Mouse (Mus musculus) erythroid progenitor cell, adult 5-6 weeks (primary cell): ENCODE results near the gene Vill. TPM values are rescaled to one million over a fixed set of nuclear protein-coding genes. Genes with fewer than 3 reads are reported as not detected.

Experiments used
- ATAC-seq: replicated peaks from 2 replicates; pipeline ENCODE4 v1.8.0; 2016; ENCODE audit warnings: moderate number of reproducible peaks, mild to moderate bottlenecking, moderate TSS enrichment, inconsistent platforms; ENCODE audit not compliant: poor library complexity, low FRiP score, severe bottlenecking
- total RNA-seq, 2 experiments: library from RNA; stranded (forward) in 1 of 2; stranded (reverse) in 1 of 2; fragments of 150-400 nt in 1 of 2; fragments of 186-747, 209-891 nt in 1 of 2; gene quantifications; 2 replicates each; pipeline versions ENCODE4 v1.2.3 to v1.2.4; 2015 to 2017; ENCODE audit warnings: low replicate concordance in 2 of 2

Gene Vill
- total RNA-seq (2015; ENCODE audit: low replicate concordance) (1.8 TPM in 1 of 2 replicates, not detected in the other), total RNA-seq (2017; ENCODE audit: low replicate concordance) (1.9 TPM in 1 of 2 replicates, not detected in the other)

DNA sequence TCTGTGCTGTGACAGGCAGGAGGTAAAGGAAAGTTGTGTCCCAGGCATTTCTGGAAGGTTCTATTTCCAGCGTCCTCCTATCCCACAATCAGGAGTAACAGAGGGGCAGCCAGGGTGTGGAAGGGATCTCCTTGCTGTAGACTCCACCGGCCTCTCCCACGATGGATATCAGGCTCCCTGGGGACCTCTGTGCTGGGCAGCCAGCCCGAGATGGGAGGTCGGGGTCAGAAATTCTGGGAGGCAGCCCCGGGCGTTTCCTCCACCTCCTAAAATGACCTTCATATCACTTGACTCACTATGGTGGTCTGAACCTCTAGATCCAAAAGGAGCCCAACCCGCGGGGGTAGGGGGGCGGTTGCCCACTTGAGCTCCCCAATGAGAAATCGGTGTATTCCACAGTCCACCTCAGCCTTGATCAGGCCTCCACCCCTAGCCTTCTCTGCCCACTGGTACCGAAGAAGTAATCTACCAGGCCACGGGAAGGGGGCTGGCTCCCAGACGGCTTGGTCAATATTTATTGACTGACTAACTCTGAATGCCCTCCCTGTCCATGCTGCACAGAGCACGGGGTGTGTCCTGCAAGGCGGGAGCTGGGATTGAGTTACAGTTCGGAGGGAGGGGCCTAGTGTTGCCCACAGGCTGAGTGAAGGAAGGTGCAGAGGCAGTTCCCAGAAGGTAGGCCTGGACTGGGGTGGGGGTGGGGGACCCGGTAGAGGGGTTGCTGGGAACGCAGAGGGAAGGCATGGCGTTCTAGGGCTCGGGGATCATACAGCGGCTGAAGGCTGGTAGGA, at the start of gene Vill:
Gene Vill (plus strand): TSS at position 625 of the 791 bp plus-strand sequence.
- ATAC-seq = no peak

GRCm38 (mm10) chr9:119003990-119004702, 48.4 kb upstream of the Vill start:
- ATAC-seq = no peak

DNA sequence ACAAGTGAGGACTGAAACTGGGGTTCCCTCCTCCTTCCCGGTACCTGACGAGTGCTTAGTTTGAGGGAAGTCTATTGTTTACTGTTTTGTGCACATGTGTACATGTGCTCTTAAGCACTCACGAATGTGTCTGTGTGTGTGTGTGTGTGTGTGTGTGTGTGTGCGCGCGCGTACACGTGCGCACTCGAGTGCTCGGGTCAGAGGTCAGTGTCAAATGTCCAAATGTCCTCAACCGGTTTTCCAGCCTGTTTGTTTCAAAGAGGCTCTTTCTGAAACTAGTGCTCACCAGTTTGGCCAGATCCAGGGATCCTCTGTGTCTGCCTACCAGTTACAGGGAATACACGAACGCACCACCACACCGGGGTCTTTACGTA, 47.9 kb upstream of the Vill start:
- no peak for ATAC-seq

DNA sequence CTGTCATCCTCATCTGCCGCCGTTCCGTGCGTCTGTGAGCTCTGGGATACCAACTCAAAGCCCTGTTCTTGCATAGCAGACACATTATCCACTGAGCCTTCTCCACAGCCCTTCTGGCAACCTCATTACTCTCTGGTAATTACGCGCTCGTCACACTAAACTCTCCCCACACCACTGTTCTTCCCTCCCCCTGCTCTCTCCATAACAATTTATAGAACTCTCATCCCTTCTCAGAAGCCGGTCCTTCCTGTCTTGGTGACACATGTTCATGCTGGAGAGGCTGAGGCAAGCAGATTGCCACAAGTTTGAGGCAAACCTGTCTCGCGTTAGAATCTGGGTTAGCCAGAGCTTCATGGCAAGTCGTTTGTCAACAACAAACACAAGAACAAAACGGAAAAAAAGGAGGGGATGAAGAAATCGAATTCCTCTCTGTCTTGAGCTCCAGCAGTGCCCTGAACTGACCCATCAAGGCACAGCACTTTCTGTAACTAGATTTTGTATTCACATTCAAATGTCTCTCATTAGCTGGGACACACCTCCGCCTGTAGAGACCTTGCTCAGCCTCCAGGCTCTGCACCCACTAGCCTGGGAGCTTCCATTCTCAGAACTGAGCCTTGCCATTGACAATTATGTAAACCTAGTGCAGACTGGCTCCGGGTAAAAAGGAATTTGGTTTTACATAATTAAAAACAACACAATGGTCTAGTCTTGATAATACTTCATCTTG, 47.1 kb upstream of the Vill start:
- ATAC-seq = no peak

DNA sequence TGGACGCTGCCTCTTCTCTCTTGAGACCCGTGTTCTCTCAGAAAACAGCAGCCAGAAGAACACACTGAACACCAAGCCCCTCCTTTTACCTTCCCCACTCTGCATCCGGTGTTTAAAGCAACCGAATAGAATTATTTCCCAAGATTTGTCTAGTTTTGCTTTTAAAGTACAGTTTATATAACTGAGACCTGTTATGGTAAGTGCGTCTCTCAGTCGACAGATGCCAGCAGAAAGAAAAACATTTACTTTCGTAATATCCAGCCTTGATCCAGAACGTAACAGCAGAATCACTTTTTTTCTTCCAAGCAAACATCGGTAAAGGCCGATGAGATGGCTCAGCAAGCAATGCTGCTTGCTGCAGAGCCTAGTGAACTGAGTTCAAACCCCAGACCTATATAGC, 45.3 kb upstream of the Vill start:
- ATAC-seq = no peak

GRCm38 (mm10) chr9:119008871-119009270, 43.7 kb upstream of the Vill start:
- no peak for ATAC-seq

DNA sequence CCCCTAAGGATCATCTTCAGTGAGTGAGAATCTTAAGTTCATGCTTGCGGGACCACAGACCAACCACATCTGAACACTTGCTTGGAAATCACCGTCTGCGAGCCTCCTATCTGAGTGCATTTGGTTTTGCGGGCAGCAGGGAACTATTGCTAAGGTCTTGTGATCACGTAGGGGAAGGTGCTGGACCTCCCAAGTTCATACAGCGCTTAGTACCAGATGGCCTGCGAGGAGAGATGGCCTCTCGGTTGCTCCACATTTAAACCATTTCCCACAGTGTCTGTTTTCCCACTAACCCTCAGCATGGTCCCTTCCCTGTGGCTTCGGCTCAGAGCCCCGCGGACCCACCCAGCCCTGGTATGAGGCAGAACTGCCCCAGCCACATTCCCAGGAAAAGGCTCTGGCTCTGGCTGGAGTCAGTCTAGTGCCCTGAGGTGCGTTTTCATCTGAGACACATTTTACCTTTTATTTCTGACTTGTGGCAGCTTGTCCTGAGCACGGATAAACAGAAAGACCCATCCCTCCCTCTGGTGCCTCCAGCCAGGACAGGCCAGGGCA, 42.3 kb upstream of the Vill start:
- ATAC-seq = no peak

- no peak for ATAC-seq
Measured at GRCm38 (mm10) chr9:119016785-119017507, 35.6 kb upstream of the Vill start.

GRCm38 (mm10) chr9:119021731-119022130, 30.8 kb upstream of the Vill start:
- no peak for ATAC-seq

DNA sequence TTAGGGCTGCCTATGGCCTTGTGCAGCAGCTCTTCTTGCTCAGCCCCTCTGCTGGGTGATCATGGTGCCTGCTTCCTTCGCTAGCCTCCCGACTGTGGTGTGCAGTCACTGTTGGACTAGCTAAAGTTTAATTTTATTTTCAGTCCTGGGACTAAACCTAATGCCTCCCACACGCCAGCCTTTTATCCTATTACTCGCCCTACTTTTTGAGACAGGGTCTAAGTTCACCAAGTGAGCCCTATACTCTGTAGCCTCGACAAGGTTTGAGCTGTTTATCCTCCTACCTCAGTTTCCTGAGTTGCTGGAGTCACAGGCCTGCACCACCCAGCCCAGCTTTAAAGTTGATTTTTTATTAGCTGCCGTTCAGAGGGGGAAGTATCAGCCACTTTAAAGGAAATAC, 27.3 kb upstream of the Vill start:
- no peak for ATAC-seq

DNA sequence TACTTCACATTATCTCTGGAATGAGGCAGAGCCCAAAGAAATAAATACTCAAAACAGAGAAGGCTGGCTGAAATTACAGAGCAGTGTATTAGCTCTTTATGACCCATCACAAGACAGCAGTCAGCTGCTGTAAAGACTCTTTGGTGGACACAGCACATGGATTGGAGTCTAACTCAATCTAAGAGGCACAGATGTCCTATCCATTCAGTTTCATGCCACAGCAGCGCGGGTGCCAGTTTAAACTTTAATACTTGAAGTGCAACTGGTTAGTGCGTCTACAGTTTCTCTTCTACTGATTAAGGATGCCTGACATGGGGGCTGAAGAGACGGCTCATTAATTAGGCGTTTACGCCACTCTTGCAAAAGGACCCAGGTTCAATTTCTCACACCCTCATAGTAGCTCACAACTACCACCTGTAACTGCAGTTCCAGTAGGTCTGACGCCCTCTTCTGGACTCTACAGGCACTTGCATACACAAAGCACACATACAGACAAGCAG, 26.7 kb upstream of the Vill start:
- no peak for ATAC-seq

GRCm38 (mm10) chr9:119027337-119027736, 25.2 kb upstream of the Vill start:
- ATAC-seq = no peak

DNA sequence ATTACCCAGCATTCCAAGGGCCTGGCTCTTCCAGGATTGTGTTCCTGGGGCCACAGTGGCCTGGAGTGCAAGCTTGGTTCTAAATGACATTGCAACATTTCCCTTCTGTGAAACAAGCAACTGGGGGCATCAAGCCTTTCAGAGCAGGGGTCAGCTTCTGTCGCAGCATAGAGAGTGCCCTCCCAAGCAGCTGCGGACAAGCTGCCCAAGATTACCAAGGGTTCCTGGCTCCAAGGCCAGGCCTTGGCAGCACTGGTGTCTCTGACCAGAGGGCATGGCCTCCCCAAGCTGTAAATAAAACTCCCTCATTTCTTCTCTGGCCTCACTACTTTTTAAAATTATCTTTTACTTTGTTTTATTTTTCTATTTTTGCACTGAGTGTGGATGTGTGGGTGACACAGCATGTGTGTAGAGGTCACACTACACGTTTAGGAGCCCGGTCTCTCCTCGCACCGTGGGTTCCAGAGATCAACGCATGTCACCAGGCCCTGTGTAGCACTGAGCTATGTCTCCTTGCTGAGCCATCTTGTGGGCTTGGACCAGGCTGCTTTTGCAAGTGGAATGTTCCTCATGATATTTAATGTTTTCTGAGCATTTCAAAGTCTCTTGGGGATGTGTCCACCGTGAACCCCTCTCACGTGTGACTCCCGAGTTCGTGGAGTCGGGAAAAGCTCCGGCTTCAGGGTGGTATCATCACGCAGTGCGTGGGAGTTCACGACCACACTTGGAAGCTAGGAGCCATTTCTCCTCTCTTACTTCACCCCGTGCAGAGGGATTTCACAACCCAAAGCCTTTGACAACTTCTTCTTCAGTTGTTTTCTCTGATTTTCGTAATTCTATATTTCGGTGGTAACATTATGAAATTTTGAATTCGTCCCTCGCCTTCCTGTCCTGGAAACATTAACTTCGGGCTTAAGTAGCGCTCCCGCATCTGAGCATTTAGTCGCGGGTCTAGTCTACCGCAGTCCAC, 24.1 kb upstream of the Vill start:
- ATAC-seq = no peak

GRCm38 (mm10) chr9:119029568-119029967, 23.0 kb upstream of the Vill start:
- no peak for ATAC-seq

DNA sequence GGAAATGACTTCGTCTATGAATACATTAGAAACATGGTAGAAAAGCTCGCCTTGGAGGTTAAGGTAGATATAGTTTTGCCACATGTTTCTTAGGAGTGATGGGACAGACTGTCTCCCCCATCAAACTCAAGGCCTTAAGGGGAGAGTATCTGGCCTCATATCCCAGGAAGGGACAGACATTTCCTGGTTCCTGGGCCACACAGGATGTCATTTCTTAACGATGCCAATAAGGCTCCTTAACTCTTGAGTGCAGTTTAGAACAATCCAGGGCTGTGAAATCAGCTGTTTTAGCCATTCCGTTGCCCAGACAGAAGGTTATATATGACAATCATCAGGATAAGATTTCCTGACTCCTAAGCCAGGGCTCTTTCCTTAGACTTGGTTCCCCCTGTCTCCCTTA, 21.5 kb upstream of the Vill start:
- no peak for ATAC-seq

DNA sequence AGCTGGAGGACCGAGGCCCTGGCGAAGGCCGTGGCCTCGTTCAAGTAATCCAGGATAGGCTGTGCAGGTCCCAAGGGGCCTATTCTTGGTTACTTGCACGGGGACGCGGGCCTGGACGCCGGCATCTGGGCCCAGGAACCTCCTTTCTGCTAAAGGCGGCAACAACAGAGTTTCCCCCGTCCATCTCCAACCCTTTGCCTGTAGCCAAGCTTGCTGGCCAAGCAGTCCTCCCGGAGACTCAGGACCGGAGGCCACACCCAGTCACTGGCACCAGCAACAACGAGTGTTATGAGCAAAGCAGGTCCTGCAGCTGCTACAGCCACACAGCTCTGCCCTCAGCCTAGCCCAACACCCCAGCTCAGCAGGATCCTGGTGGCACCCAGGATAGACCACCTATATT, 20.8 kb upstream of the Vill start:
- no peak for ATAC-seq

DNA sequence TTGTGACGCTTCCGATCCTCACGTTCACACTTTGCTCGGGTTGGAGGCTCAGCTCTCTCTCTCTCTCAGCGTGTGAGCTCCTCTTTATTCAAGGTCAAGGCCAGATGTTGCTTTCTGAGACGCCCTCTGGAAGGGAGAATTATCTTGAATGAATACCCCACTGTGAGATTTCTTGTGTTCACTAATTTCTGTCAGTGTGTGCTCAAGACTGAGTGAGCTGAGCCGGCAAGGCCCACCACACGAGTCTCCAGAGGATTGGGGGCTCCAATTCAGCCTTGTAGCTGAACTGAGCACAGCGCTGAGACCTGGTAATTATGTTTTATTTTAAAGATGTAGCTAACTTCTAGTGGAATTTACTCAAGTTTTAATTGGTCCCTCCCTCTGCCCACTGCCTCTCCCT, 20.0 kb upstream of the Vill start:
- no peak for ATAC-seq

DNA sequence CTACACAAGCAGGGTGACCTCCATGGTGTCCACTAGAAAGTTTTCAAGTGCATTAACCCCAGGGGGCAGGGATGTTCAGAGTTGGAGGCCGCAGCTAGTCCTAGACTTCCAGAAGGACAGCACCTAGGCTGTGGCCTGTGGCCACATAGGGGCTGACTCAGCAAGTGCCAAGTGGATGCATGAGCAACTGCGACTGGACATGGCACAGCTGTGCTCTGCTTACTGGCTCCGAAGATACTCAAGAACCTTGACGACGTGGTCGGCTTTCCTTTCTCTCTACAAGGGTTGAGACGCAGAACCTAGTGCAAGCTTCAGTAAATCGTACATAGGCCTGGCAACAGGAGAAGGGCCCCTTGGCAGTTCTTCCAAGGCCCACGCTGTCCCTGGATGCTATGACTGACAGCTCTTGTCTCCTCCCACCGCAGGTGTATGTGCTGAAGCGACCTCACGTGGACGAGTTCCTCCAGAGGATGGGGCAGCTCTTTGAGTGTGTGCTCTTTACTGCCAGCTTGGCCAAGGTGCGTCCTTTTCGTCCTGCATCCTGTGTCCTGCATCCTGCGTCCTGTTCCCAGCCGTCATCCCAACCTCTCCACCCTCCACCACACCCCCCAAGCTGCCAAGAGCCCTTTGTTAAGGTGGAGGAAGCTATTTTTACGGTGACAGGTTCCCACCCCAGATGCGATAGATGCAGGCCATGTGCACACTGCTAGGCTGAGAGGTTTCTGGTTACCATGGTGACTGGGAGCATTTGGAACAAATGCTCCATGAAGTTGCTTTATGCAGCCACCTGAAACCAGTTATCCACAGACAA, 19.3 kb upstream of the Vill start:
- ATAC-seq = no peak
